Mouse (Mus musculus) myocyte (in vitro differentiated cells): ENCODE data around the gene Fut4.

Experiments
- POLR2A ChIP-seq: IDR thresholded peaks from one replicate; pipeline ENCODE4 v1.6.1; 2011; ENCODE audit warnings: low read depth, mild to moderate bottlenecking, control low read depth, moderate library complexity; ENCODE audit not compliant: insufficient read length
- TCF12 ChIP-seq: IDR thresholded peaks from one replicate; pipeline ENCODE4 v1.6.1; 2011; ENCODE audit warnings: mild to moderate bottlenecking, control low read depth; ENCODE audit not compliant: poor library complexity, insufficient read depth, severe bottlenecking

DNA sequence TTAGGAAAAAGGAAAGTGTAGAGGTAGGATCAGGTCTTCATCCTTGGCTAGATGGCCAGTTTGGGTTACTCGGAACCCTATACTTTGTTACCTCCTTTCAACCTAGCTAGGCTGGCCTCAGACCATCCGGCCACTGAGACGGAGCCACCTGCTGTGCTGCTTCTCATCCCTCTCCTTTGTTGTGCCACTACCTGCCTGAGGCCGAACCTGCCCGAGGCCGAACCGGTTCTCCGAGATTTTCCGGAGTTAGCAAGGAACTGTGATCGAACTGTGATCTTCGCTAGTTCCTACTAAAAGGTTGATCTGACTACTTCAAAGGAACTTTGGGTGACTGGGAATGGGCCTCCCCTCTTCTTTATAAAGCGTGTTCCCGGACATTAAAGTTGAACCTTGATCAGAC, 26.1 kb upstream of the Fut4 start:
- TF ChIP-seq POLR2A: no peak
- no peak for TF ChIP-seq TCF12
